Mouse (Mus musculus) retina, postnatal 7 days (tissue): Measurements from ENCODE around the gene Vpreb2.
"Not testable (repeated sequence)": the region's sequence is repeated elsewhere in the genome, so short reads cannot be mapped to it uniquely, and the experiment has no call there.

Source experiments
- DNase-seq: peaks from one replicate; pipeline ENCODE4 v3.0.0-alpha.2; 2012; ENCODE audit warnings: low read depth, low spot score

The Vpreb2 gene

GRCm38 (mm10) chr16:17987703-17988102 is 7.5 kb downstream of the Vpreb2 start:
- DNase-seq: no peak

GRCm38 (mm10) chr16:17992321-17992720 is 12.1 kb downstream of the Vpreb2 start:
- DNase-seq: not testable (repeated sequence)

DNA sequence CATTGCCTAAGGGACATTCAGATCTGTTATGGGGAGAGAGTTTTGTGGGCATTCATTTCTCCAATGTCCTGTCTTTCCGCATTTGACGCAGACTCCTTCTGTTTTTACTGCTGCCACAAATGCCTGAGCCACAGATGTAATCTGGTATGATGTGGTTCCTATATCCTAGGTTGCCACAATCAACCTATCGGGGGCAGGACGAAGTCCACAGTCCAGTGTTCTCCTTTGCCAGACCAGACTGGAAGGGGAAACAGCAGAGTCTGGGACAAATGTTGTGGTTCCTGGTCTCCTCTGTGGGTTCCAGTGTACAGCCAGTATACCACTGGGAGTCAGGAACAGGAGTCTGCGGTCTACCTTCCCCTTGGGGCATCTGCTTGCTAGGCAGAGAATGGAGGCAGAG is 19.4 kb downstream of the Vpreb2 start:
- DNase-seq: no peak

DNA sequence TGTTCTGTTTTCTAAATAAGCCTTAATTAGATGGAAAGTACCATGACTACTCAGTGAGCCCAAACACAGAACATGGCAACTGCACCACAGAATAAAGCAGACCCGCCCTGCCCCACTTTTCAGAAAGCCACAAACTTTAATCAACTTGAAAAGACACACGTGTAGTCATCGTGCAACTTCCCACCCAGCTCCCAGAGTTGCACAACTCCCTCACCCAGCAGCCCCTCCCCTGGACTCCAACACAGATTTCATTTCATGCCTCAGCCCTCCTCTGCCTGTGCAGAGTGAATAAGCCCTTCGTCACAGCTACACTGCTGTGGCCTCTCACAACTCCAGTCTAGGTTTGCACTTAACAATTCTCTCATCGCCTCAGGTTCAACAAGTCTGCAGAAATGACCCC is 24.4 kb downstream of the Vpreb2 start:
- no peak for DNase-seq

GRCm38 (mm10) chr16:18007083-18007482 is 26.9 kb downstream of the Vpreb2 start:
- no peak for DNase-seq

DNA sequence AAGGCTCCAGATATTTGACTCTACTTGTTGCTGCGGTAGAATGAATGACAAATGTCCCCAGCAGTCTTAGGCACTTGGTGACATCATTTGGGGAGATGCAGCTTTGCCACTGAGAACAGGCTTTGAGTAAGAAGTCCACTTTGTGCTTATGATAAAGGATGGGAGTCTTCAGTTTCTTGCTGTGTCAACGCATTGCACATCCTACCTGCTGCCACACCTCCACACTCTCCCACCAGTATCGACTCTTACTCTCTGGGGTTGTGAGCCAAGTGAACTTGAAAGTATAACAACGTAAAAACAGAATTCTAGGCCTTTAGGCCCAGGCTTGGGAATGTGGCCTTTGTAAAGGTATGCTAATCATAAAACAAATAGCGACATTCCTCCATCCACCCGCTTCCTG is 30.9 kb downstream of the Vpreb2 start:
- no peak for DNase-seq

- not testable (repeated sequence) for DNase-seq
Measured at GRCm38 (mm10) chr16:18016482-18016881, 36.3 kb downstream of the Vpreb2 start.

- DNase-seq: no peak
Measured at GRCm38 (mm10) chr16:18022780-18023557, 42.7 kb downstream of the Vpreb2 start.

DNA sequence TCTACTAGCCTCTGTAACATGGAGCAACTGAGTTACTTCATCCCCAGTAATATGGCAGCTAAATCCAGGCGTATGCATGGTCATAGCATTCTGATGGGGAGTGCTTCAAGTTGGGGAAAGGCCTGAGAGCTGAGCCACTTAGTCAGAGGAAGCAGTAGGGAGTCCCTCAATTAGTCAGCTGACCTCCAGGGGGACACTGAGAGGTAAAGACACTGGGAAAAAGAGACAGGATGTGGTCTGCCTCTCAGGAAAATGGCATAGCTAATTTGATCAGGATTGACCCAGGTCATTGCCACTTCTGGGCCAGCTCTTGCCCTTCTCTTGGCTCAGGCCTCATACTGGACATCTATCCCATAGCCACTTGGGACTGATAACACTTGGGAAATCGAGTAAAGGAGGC is 47.1 kb downstream of the Vpreb2 start:
- no peak for DNase-seq
